Mouse (Mus musculus): ENCODE measurements around the gene Apba3. TPM values are rescaled to one million over a fixed set of nuclear protein-coding genes. Genes with fewer than 3 reads are reported as not detected.

Gene Apba3
- 46.1 TPM for polyA plus RNA-seq (2017; shearing (Covaris generic))

GRCm38 (mm10) chr10:81266211-81267105 is at the start of gene Apba3, which contains the start of gene Mrpl54:
Gene Apba3 (plus strand): TSS chr10:81266960.
Gene Mrpl54 (minus strand): TSS chr10:81266934.

GRCm38 (mm10) chr10:81230438-81231332 is 36.1 kb upstream of the Apba3 start, which contains the start of gene Atcay:
Gene Atcay (minus strand): TSS chr10:81230833.

GRCm38 (mm10) chr10:81232580-81233225 is 34.1 kb upstream of the Apba3 start, which contains the start of gene Zfr2:
Gene Zfr2 (plus strand): TSS chr10:81233155.

GRCm38 (mm10) chr10:81252424-81253419 is 14.0 kb upstream of the Apba3 start, which contains the start of gene Matk:
Gene Matk (plus strand): TSS chr10:81252935.

GRCm38 (mm10) chr10:81291511-81292104 is 24.8 kb downstream of the Apba3 start, which contains the start of gene Tjp3:
Gene Tjp3 (minus strand): TSS chr10:81291581.

GRCm38 (mm10) chr10:81292554-81293333 is 26.0 kb downstream of the Apba3 start, which contains the start of gene Pip5k1c:
Gene Pip5k1c (plus strand): TSS chr10:81292963.

GRCm38 (mm10) chr10:81320550-81321347 is 54.0 kb downstream of the Apba3 start, which contains the start of gene Cactin:
Gene Cactin (plus strand): TSS chr10:81321103.

Other genes with a start within 250 kb of the Apba3 start
- gene Diras1, start 241.3 kb upstream of the Apba3 start, polyA plus RNA-seq (2017; shearing (Covaris generic)) = 0.13 TPM
- 22.2 TPM for gene Slc39a3, start 229.5 kb upstream of the Apba3 start, polyA plus RNA-seq (2017; shearing (Covaris generic))
- 105 TPM for gene Sgta, start 206.8 kb upstream of the Apba3 start, polyA plus RNA-seq (2017; shearing (Covaris generic))
- gene Thop1, start 196.9 kb upstream of the Apba3 start, polyA plus RNA-seq (2017; shearing (Covaris generic)) = 10.9 TPM
- 0.28 TPM for gene Creb3l3, start 168.1 kb upstream of the Apba3 start, polyA plus RNA-seq (2017; shearing (Covaris generic))
- gene Map2k2, start 161.0 kb upstream of the Apba3 start, polyA plus RNA-seq (2017; shearing (Covaris generic)) = 177 TPM
- 79.4 TPM for gene Zbtb7a, start 131.7 kb upstream of the Apba3 start, polyA plus RNA-seq (2017; shearing (Covaris generic))
- 57.9 TPM for gene Pias4, start 99.0 kb upstream of the Apba3 start, polyA plus RNA-seq (2017; shearing (Covaris generic))
- gene Eef2, start 90.3 kb upstream of the Apba3 start, polyA plus RNA-seq (2017; shearing (Covaris generic)) = 670 TPM
- 96.8 TPM for gene Dapk3, start 84.0 kb upstream of the Apba3 start, polyA plus RNA-seq (2017; shearing (Covaris generic))
- gene 4930442H23Rik, start 83.1 kb upstream of the Apba3 start, polyA plus RNA-seq (2017; shearing (Covaris generic)) = not detected
- gene Nmrk2, start 64.9 kb upstream of the Apba3 start, polyA plus RNA-seq (2017; shearing (Covaris generic)) = 0.28 TPM
- 3.4 TPM for gene Atcay, start 36.1 kb upstream of the Apba3 start, polyA plus RNA-seq (2017; shearing (Covaris generic))
- 5.4 TPM for gene Zfr2, start 33.8 kb upstream of the Apba3 start, polyA plus RNA-seq (2017; shearing (Covaris generic))
- gene Matk, start 14.0 kb upstream of the Apba3 start, polyA plus RNA-seq (2017; shearing (Covaris generic)) = 88.9 TPM
- 106 TPM for gene Mrpl54, start within 50 bp of the Apba3 start, polyA plus RNA-seq (2017; shearing (Covaris generic))
- gene Tjp3, start 24.6 kb downstream of the Apba3 start, polyA plus RNA-seq (2017; shearing (Covaris generic)) = 17.2 TPM
- gene Pip5k1c, start 26.0 kb downstream of the Apba3 start, polyA plus RNA-seq (2017; shearing (Covaris generic)) = 104 TPM
- 70.5 TPM for gene Cactin, start 54.1 kb downstream of the Apba3 start, polyA plus RNA-seq (2017; shearing (Covaris generic))
- gene Tbxa2r, start 61.8 kb downstream of the Apba3 start, polyA plus RNA-seq (2017; shearing (Covaris generic)) = 73.4 TPM
- 0.24 TPM for gene Gipc3, start 76.3 kb downstream of the Apba3 start, polyA plus RNA-seq (2017; shearing (Covaris generic))
- gene Hmg20b, start 83.5 kb downstream of the Apba3 start, polyA plus RNA-seq (2017; shearing (Covaris generic)) = 42.7 TPM
- 6.1 TPM for gene Mfsd12, start 90.5 kb downstream of the Apba3 start, polyA plus RNA-seq (2017; shearing (Covaris generic))
- 3.2 TPM for gene 4930404N11Rik, start 98.9 kb downstream of the Apba3 start, polyA plus RNA-seq (2017; shearing (Covaris generic))
- 65.5 TPM for gene Fzr1, start 111.6 kb downstream of the Apba3 start, polyA plus RNA-seq (2017; shearing (Covaris generic))
- gene Dohh, start 117.5 kb downstream of the Apba3 start, polyA plus RNA-seq (2017; shearing (Covaris generic)) = 44.3 TPM
- 5.8 TPM for gene Gm48551, start 117.5 kb downstream of the Apba3 start, polyA plus RNA-seq (2017; shearing (Covaris generic))
- gene Gm48552, start 122.0 kb downstream of the Apba3 start, polyA plus RNA-seq (2017; shearing (Covaris generic)) = 0.75 TPM
- 6.1 TPM for gene Smim24, start 126.1 kb downstream of the Apba3 start, polyA plus RNA-seq (2017; shearing (Covaris generic))
- gene Nfic, start 188.7 kb downstream of the Apba3 start, polyA plus RNA-seq (2017; shearing (Covaris generic)) = 21.0 TPM
- gene Celf5, start 215.7 kb downstream of the Apba3 start, polyA plus RNA-seq (2017; shearing (Covaris generic)) = 0.20 TPM
- 164 TPM for gene Ncln, start 229.4 kb downstream of the Apba3 start, polyA plus RNA-seq (2017; shearing (Covaris generic))
- 90.1 TPM for gene S1pr4, start 233.2 kb downstream of the Apba3 start, polyA plus RNA-seq (2017; shearing (Covaris generic))